Mouse (Mus musculus) testis, adult 2 months (tissue): ENCODE data around the gene Hmg20b.

ENCODE experiments used
- CTCF ChIP-seq: fragments of 200-500 bp; IDR thresholded peaks from 2 replicates; pipeline ENCODE4 v1.5.1; 2012; ENCODE audit warnings: low read depth, mild to moderate bottlenecking, inconsistent platforms, low read length, moderate library complexity; ENCODE audit not compliant: control insufficient read depth, insufficient read depth, insufficient replicate concordance
- POLR2A ChIP-seq: fragments of 200-500 bp; IDR thresholded peaks from 2 replicates; pipeline ENCODE4 v1.6.1; 2012; ENCODE audit warnings: low read depth, mild to moderate bottlenecking, inconsistent platforms, low read length, moderate library complexity; ENCODE audit not compliant: control insufficient read depth

- no peak for TF ChIP-seq POLR2A
- no peak for TF ChIP-seq CTCF
Measured at GRCm38 (mm10) chr10:81336558-81336957, 13.7 kb downstream of the Hmg20b start.
